Mouse (Mus musculus) lung, embryonic 15.5 days (tissue): Measurements from ENCODE around the gene Mcat. TPM values are rescaled to one million over a fixed set of nuclear protein-coding genes. Genes with fewer than 3 reads are reported as not detected.

Experiments
- ATAC-seq: fragments of 200-750 bp; cut with Nextera tagmentation; 2 replicates; pipeline ENCODE4 v1.8.0; 2017; ENCODE audit warnings: moderate number of reproducible peaks, borderline replicate concordance; ENCODE audit not compliant: low FRiP score, low TSS enrichment; ENCODE audit errors: extremely low read depth
- H3K27ac ChIP-seq: fragments of 300-500 bp; sonication (generic); 2 replicates; pipeline ENCODE4 v1.5.1; 2015; ENCODE audit warnings: moderate library complexity, mild to moderate bottlenecking, inconsistent platforms
- H3K27me3 ChIP-seq: fragments of 300-500 bp; sonication (generic); 2 replicates; pipeline ENCODE4 v1.6.1; 2015; ENCODE audit warnings: inconsistent platforms
- H3K36me3 ChIP-seq: fragments of 300-500 bp; sonication (generic); 2 replicates; pipeline ENCODE4 v1.6.1; 2015; ENCODE audit warnings: inconsistent platforms
- H3K4me1 ChIP-seq: fragments of 300-500 bp; sonication (generic); 2 replicates; pipeline ENCODE4 v1.6.1; 2015; ENCODE audit warnings: inconsistent platforms
- H3K4me2 ChIP-seq: fragments of 300-500 bp; sonication (generic); 2 replicates; pipeline ENCODE4 v1.6.1; 2015; ENCODE audit warnings: inconsistent platforms, mild to moderate bottlenecking, moderate library complexity
- H3K4me3 ChIP-seq: fragments of 300-500 bp; sonication (generic); 2 replicates; pipeline ENCODE4 v1.5.1; 2015; ENCODE audit warnings: mild to moderate bottlenecking, inconsistent platforms
- H3K9ac ChIP-seq: fragments of 300-500 bp; sonication (generic); 2 replicates; pipeline ENCODE4 v1.6.1; 2015; ENCODE audit warnings: inconsistent platforms
- H3K9me3 ChIP-seq: fragments of 300-500 bp; sonication (generic); 2 replicates; pipeline ENCODE4 v1.6.1; 2016; ENCODE audit warnings: inconsistent platforms
- WGBS: fragments of 180-500 bp; shearing (Covaris S2); methylation state at CpG from one replicate; pipeline ENCODE4 v1.1.7; 2015; 5-methylcytosine and 5-hydroxymethylcytosine counted together
- polyA plus RNA-seq: library from polyadenylated mRNA; unstranded; fragments of >200 nt; fragmentation: Nextera tagmentation; extraction: Ambion mirVana; gene quantifications from 2 replicates; pipeline ENCODE4 v1.2.1, GENCODE M21; 2015

The Mcat gene
- polyA plus RNA-seq, result 34.3 and 34.7 TPM in 2 replicates

GRCm38 (mm10) chr15:83563327-83563856, at the start of gene Mcat, which contains the start of gene Tspo:
TSS of gene Mcat (minus strand) at chr15:83563787.
TSS of gene Tspo (plus strand) at chr15:83563592.
- WGBS, result 0% methylated on average over 22 of the region's 28 CpGs
- Histone ChIP-seq H3K4me3 (peak within 1 kb of the TSS; percentile 59), H3K4me1 (peaks cover 16% of the 10 kb centered on the region), H3K27ac (peak within 1 kb of the TSS; percentile 71), H3K4me2 (peak within 1 kb of the TSS; percentile 98), H3K9ac (peak within 1 kb of the TSS; percentile 60), H3K9me3 (no peaks in the 10 kb centered on the region), H3K27me3 (no peaks in the 10 kb centered on the region), H3K36me3 (no peaks in the 10 kb centered on the region)
- peak; percentile 70; the same call in 1 of the 2 replicates for ATAC-seq

DNA sequence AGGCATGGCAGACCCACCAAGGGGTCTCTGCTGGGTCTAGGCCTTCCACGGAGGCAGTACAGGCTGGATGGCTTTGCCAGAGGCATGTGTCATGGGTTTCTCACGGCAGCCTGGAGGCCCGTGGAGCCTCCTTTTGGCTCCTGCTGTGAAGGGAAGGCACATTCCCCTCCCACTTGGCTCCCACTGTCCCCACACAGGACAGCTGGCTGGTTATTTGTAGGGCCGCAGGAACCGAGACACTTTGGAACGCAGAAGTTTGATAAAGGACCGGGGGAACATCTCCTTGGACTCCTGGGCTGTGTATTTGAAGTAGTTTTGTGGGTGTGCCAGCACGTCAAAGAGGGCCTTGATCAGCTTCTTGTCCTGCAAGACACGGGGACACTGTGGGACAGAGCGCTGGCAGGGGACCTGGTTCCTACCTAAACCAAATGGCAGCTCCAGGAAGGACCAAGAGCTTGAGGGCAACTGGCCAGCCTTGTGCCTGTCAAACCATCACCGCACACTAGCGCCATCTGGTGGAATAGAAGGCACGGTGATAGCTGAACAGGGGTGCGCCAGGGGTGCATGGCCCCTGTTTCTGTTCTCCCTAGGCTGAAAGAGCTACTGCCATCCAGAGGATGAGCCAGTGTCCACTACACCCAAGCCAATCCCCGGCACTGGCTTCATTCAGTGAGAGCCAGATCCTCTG, 43.7 kb upstream of the Mcat start:
- Histone ChIP-seq H3K36me3 (no peaks in the 10 kb centered on the region), H3K27me3 (no peaks in the 10 kb centered on the region), H3K4me1 (0 out of 2 replicates have a peak, but pooled peaks cover 6% of the 10 kb centered on the region), H3K4me3 (no peak overlapping the region), H3K9me3 (no peaks in the 10 kb centered on the region), H3K9ac (no peak overlapping the region), H3K4me2 (no peak overlapping the region), H3K27ac (no peak overlapping the region)
- 38% methylated on average over 15 of the region's 15 CpGs for WGBS
- ATAC-seq, result 0 out of 2 replicates have a peak, but pooled peaks have one; percentile 13

GRCm38 (mm10) chr15:83606700-83607099, 43.1 kb upstream of the Mcat start:
- Histone ChIP-seq H3K36me3 (no peaks in the 10 kb centered on the region), H3K4me3 (no peak overlapping the region), H3K9ac (no peak overlapping the region), H3K4me1 (0 out of 2 replicates have a peak, but pooled peaks cover 6% of the 10 kb centered on the region), H3K4me2 (no peak overlapping the region), H3K27me3 (no peaks in the 10 kb centered on the region), H3K27ac (no peak overlapping the region), H3K9me3 (no peaks in the 10 kb centered on the region)
- 80% methylated on average over 8 of the region's 8 CpGs for WGBS
- no peak for ATAC-seq

- 74% methylated on average over 11 of the region's 11 CpGs for WGBS
- Histone ChIP-seq H3K4me3 (no peak overlapping the region), H3K27ac (no peak overlapping the region), H3K4me2 (no peak overlapping the region), H3K27me3 (no peaks in the 10 kb centered on the region), H3K36me3 (no peaks in the 10 kb centered on the region), H3K9ac (no peak overlapping the region), H3K9me3 (no peaks in the 10 kb centered on the region), H3K4me1 (0 out of 2 replicates have a peak, but pooled peaks cover 6% of the 10 kb centered on the region)
- ATAC-seq, result no peak
These were observed 42.6 kb upstream of the Mcat start for GRCm38 (mm10) chr15:83606216-83606615.

GRCm38 (mm10) chr15:83603426-83603825, 39.8 kb upstream of the Mcat start:
- Histone ChIP-seq H3K9ac (no peak overlapping the region), H3K4me3 (no peak overlapping the region), H3K36me3 (no peaks in the 10 kb centered on the region), H3K9me3 (no peaks in the 10 kb centered on the region), H3K4me1 (0 out of 2 replicates have a peak, but pooled peaks cover 6% of the 10 kb centered on the region), H3K27me3 (no peaks in the 10 kb centered on the region), H3K27ac (no peak overlapping the region), H3K4me2 (no peak overlapping the region)
- 93% methylated on average over 7 of the region's 7 CpGs for WGBS
- no peak for ATAC-seq

GRCm38 (mm10) chr15:83603046-83603396, 39.4 kb upstream of the Mcat start:
- H3K4me1 ChIP-seq, result 0 out of 2 replicates have a peak, but pooled peaks cover 6% of the 10 kb centered on the region
- no peaks in the 10 kb centered on the region for H3K27me3 ChIP-seq
- no peak overlapping the region for H3K4me2 ChIP-seq
- H3K9ac ChIP-seq, result no peak overlapping the region
- H3K9me3 ChIP-seq, result no peaks in the 10 kb centered on the region
- H3K4me3 ChIP-seq, result no peak overlapping the region
- ATAC-seq, result no peak
- peak overlapping the region; percentile 64; the same call in 1 of the 2 replicates for H3K27ac ChIP-seq
- 86% methylated on average over 1 of the region's 1 CpGs for WGBS
- no peaks in the 10 kb centered on the region for H3K36me3 ChIP-seq

GRCm38 (mm10) chr15:83602372-83603045, 38.9 kb upstream of the Mcat start:
- 40% methylated on average over 12 of the region's 13 CpGs for WGBS
- Histone ChIP-seq H3K27ac (peak overlapping the region; percentile 64; the same call in 1 of the 2 replicates), H3K9ac (no peak overlapping the region), H3K9me3 (no peaks in the 10 kb centered on the region), H3K4me3 (no peak overlapping the region), H3K4me2 (no peak overlapping the region), H3K27me3 (no peaks in the 10 kb centered on the region), H3K36me3 (no peaks in the 10 kb centered on the region), H3K4me1 (0 out of 2 replicates have a peak, but pooled peaks cover 6% of the 10 kb centered on the region)
- peak; percentile 46 for ATAC-seq

DNA sequence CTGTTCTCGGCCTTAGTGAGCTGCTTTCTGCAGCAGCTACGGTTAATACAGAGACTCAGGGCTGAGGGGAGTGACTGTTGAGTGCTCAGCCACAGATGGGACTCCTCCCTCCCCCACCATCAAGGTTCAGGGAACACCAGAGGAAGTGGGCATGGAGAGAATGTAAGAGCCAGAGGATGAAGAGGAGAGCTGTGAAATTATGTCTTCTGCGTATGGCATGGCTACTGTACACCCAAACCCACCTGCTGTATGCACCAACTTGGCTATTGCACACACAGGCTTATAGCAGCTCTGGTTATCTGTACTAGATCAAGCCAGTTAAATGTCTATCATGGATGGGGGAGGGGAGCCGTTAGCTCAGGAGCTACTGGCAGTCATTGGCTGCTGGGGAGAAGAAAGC, 37.6 kb upstream of the Mcat start:
- no peaks in the 10 kb centered on the region for H3K36me3 ChIP-seq
- ATAC-seq, result no peak
- H3K9me3 ChIP-seq, result no peaks in the 10 kb centered on the region
- 0 out of 2 replicates have a peak, but pooled peaks cover 6% of the 10 kb centered on the region for H3K4me1 ChIP-seq
- H3K9ac ChIP-seq, result no peak overlapping the region
- H3K27ac ChIP-seq, result no peak overlapping the region
- no peak overlapping the region for H3K4me3 ChIP-seq
- no peak overlapping the region for H3K4me2 ChIP-seq
- WGBS, result 72% methylated on average over 4 of the region's 4 CpGs
- no peaks in the 10 kb centered on the region for H3K27me3 ChIP-seq

- Histone ChIP-seq H3K9ac (no peak overlapping the region), H3K27me3 (no peaks in the 10 kb centered on the region), H3K4me1 (peaks cover 17% of the 10 kb centered on the region), H3K36me3 (no peaks in the 10 kb centered on the region), H3K9me3 (no peaks in the 10 kb centered on the region), H3K27ac (no peak overlapping the region), H3K4me2 (no peak overlapping the region), H3K4me3 (no peak overlapping the region)
- whole genome bisulfite sequencing, result 84% methylated on average over 4 of the region's 4 CpGs
- ATAC-seq, result no peak
These were observed 33.2 kb upstream of the Mcat start for GRCm38 (mm10) chr15:83596833-83597232.

DNA sequence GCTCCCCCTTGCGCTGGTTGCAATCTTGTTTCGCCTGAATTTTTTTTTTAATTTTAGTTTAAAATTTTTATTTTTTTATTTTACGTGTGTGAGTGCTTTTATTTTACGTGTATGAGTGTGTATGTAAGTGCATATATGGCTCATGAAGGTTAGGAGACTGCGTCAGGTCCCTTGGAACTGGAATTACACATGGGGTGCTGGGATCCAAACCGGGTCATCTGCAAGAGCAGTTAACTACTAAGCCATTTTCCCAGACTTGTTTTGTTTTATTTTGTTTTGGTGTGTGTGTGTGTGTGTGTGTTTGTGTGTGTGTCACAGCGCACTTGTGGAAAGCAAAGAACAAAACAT, 31.8 kb upstream of the Mcat start:
- no peak for ATAC-seq
- Histone ChIP-seq H3K4me2 (peak overlapping the region; percentile 89), H3K27ac (no peak overlapping the region), H3K9me3 (no peaks in the 10 kb centered on the region), H3K9ac (peak overlapping the region; percentile 73), H3K4me3 (peak overlapping the region; percentile 83), H3K27me3 (no peaks in the 10 kb centered on the region), H3K4me1 (peaks cover 17% of the 10 kb centered on the region), H3K36me3 (no peaks in the 10 kb centered on the region)
- 30% methylated on average over 7 of the region's 7 CpGs for WGBS

DNA sequence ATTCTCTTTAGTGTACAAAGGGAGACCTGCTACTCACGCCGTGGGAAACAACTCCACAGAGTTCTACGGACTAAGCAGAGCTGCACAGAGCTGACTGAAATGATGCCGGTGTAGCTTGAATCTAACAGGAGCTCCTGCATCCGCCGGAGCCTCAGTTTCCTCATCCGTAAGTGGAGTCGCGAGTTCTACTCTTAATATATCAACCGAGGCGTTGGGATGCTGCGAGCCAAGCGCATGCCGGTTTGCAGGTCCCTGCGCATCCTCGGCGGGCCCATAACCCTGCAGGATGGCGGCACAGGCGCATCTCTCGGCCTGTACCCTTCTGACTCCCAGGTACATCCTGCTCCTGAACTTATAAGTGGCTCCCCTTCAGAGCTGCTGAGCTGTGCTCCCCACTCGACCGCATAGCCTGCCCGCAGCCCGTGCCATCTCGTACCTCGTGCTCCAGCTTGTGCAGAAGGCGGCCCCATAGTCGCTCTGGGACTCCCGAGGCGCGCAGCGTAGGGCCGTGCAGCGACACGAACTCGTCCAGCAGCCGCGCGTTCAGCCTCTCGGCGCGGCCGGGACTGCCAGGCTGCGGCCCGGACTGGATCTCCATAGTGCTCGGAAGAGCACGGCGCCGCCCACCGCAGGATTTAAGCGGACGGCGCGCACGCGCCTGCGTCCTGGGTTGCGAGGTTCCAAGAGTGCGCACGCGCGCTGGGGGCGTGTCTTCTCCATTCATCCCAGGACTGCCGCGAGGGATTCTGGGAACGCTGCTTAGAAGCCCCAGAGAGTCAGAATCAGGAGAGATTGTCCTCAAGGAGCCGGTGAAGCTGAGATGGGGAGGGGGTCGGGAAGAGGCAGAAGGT, 31.2 kb upstream of the Mcat start, which contains the start of gene Ttll12:
TSS of gene Ttll12 (minus strand) at position 645 of the 851 bp plus-strand sequence.
- under 1% methylated on average over 68 of the region's 68 CpGs for WGBS
- no peaks in the 10 kb centered on the region for H3K27me3 ChIP-seq
- H3K36me3 ChIP-seq, result no peaks in the 10 kb centered on the region
- H3K27ac ChIP-seq, result peak within 1 kb of the TSS; percentile 54; the same call in 1 of the 2 replicates
- H3K9ac ChIP-seq, result peak within 1 kb of the TSS; percentile 73
- peak within 1 kb of the TSS; percentile 89 for H3K4me2 ChIP-seq
- peak; percentile 93 for ATAC-seq
- H3K9me3 ChIP-seq, result no peaks in the 10 kb centered on the region
- H3K4me1 ChIP-seq, result peaks cover 17% of the 10 kb centered on the region
- H3K4me3 ChIP-seq, result peak within 1 kb of the TSS; percentile 83
